Mouse (Mus musculus) forebrain, embryonic 14.5 days (tissue): ENCODE data around the gene Pik3c2b. TPM values are rescaled to one million over a fixed set of nuclear protein-coding genes. Genes with fewer than 3 reads are reported as not detected.
"Not testable (repeated sequence)": the region's sequence is repeated elsewhere in the genome, so short reads cannot be mapped to it uniquely, and the experiment has no call there.

Experiments used
- ATAC-seq: fragments of 200-750 bp; cut with Nextera tagmentation; 2 replicates; pipeline ENCODE4 v1.8.0; 2017; ENCODE audit warnings: mild to moderate bottlenecking, moderate library complexity
- DNase-seq: peaks from one replicate; pipeline ENCODE4 v3.0.0-alpha.2; 2015; ENCODE audit warnings: low spot score
- H3K27ac ChIP-seq: fragments of 300-500 bp; sonication (generic); 2 replicates; pipeline ENCODE4 v1.5.1; 2014; ENCODE audit warnings: low read depth, mild to moderate bottlenecking, control low read depth, low read length, moderate library complexity
- H3K27me3 ChIP-seq: fragments of 300-500 bp; sonication (generic); replicated peaks from 2 replicates; pipeline ENCODE4 v1.6.1; 2014; ENCODE audit warnings: low read length, control low read depth, mixed read lengths; ENCODE audit not compliant: control insufficient read depth, insufficient read depth
- H3K36me3 ChIP-seq: fragments of 300-500 bp; sonication (generic); 2 replicates; pipeline ENCODE4 v1.6.1; 2014; ENCODE audit warnings: low read length, control low read depth; ENCODE audit not compliant: control insufficient read depth, insufficient read depth
- H3K4me1 ChIP-seq: fragments of 300-500 bp; sonication (generic); 2 replicates; pipeline ENCODE4 v1.6.1; 2014; ENCODE audit warnings: antibody characterized with exemption, low read length, control low read depth; ENCODE audit not compliant: control insufficient read depth, insufficient read depth
- H3K4me2 ChIP-seq: fragments of 300-500 bp; sonication (generic); 2 replicates; pipeline ENCODE4 v1.6.1; 2014; ENCODE audit warnings: mild to moderate bottlenecking, control low read depth, low read length
- H3K4me3 ChIP-seq: fragments of 300-500 bp; sonication (generic); 2 replicates; pipeline ENCODE4 v1.5.1; 2014; ENCODE audit warnings: low read depth, low read length, control low read depth
- H3K9ac ChIP-seq: fragments of 300-500 bp; sonication (generic); 2 replicates; pipeline ENCODE4 v1.6.1; 2014; ENCODE audit warnings: mild to moderate bottlenecking, low read length, control low read depth, moderate library complexity
- H3K9me3 ChIP-seq: fragments of 300-500 bp; sonication (generic); replicated peaks from 2 replicates; pipeline ENCODE4 v1.6.1; 2016; ENCODE audit warnings: low read length, control low read depth, mixed read lengths; ENCODE audit not compliant: control insufficient read depth
- WGBS: fragments of 180-500 bp; shearing (Covaris S2); extraction: QIAGEN DNeasy Blood & Tissue Kit; methylation state at CpG from one replicate; pipeline ENCODE4 v1.1.7; 2014; 5-methylcytosine and 5-hydroxymethylcytosine counted together
- polyA plus RNA-seq: library from polyadenylated mRNA; unstranded; fragments of >200 nt; fragmentation: Nextera tagmentation; extraction: Ambion mirVana; gene quantifications from 2 replicates; pipeline ENCODE4 v1.2.1, GENCODE M21; 2014

Gene Pik3c2b
- polyA plus RNA-seq, 1 experiment from 2014 or later = 9.6 TPM

DNA sequence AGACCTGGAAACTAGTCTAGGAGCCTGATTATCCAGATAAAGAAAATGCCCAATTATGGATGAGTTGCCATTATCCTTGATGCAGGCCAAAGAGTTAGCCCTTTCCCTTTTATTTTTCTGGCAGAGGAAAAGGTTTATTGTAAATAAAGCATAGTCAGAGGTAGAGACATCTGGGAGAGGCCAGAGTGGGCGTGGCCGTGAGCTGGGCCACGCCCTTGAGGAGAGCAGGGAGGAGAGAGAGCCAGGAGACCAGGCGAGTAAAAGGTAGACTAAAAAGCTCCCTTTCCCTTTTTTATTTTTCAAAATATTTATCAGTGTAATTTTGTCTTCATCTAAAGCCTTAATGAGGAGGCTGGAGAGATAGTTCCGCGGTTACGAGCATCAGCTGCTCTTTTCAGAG lies 17.5 kb upstream of the Pik3c2b start:
- WGBS = 39% methylated on average over 7 of the region's 7 CpGs
- Histone ChIP-seq H3K4me1 (peaks cover 7% of the 10 kb centered on the region), H3K9me3 (no peaks in the 10 kb centered on the region), H3K36me3 (no peaks in the 10 kb centered on the region), H3K4me2 (no peak overlapping the region), H3K9ac (no peak overlapping the region), H3K27ac (no peak overlapping the region), H3K4me3 (no peak overlapping the region), H3K27me3 (no peaks in the 10 kb centered on the region)
- no peak for ATAC-seq
- no peak for DNase-seq

- Histone ChIP-seq H3K9me3 (no peaks in the 10 kb centered on the region), H3K27ac (no peak overlapping the region), H3K4me3 (no peak overlapping the region), H3K9ac (no peak overlapping the region), H3K4me1 (peaks cover 6% of the 10 kb centered on the region), H3K36me3 (no peaks in the 10 kb centered on the region), H3K27me3 (no peaks in the 10 kb centered on the region), H3K4me2 (no peak overlapping the region)
- DNase-seq (no peak), ATAC-seq (no peak)
- WGBS = 99% methylated on average over 3 of the region's 3 CpGs
Observed at GRCm38 (mm10) chr1:133029744-133030143, 15.7 kb upstream of the Pik3c2b start.

DNA sequence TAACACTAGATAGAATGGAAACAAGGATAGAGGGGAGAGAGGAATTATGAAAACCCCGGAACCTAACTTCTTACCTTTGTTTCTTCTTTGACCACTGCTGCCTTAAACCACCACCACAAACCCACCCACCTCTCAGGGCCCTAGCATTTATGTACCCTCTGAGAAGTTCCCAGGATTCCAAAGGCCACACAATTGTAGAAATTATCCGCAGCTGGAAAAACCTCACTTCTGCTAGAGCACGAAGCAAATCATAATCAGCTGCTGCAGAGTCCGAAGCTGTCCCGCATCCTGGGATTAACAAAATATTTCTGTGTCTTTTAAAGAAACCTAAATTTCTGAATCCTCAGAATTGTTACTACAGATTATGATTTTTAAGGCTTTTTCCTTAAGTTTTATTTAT lies 15.0 kb upstream of the Pik3c2b start, which contains the start of gene Mdm4:
Mdm4 (minus strand) TSS at position 101 of the 400 bp plus-strand sequence.
- Histone ChIP-seq H3K4me3 (no peak within 1 kb of the TSS), H3K4me2 (no peak within 1 kb of the TSS), H3K27me3 (no peaks in the 10 kb centered on the region), H3K36me3 (no peaks in the 10 kb centered on the region), H3K4me1 (peaks cover 6% of the 10 kb centered on the region), H3K27ac (no peak within 1 kb of the TSS), H3K9ac (no peak within 1 kb of the TSS), H3K9me3 (no peaks in the 10 kb centered on the region)
- ATAC-seq (no peak), DNase-seq (no peak)
- 93% methylated on average over 5 of the region's 5 CpGs for WGBS

GRCm38 (mm10) chr1:133032981-133033315 lies 12.5 kb upstream of the Pik3c2b start:
- DNase-seq (no peak), ATAC-seq (no peak)
- H3K4me3 ChIP-seq = peak overlapping the region; percentile 46
- WGBS = 8% methylated on average over 5 of the region's 5 CpGs
- no peaks in the 10 kb centered on the region for H3K27me3 ChIP-seq
- peak overlapping the region; percentile 65 for H3K4me2 ChIP-seq
- no peaks in the 10 kb centered on the region for H3K36me3 ChIP-seq
- peaks cover 6% of the 10 kb centered on the region for H3K4me1 ChIP-seq
- peak overlapping the region; percentile 17; the same call in 1 of the 2 replicates for H3K27ac ChIP-seq
- peak overlapping the region; percentile 56 for H3K9ac ChIP-seq
- no peaks in the 10 kb centered on the region for H3K9me3 ChIP-seq

DNA sequence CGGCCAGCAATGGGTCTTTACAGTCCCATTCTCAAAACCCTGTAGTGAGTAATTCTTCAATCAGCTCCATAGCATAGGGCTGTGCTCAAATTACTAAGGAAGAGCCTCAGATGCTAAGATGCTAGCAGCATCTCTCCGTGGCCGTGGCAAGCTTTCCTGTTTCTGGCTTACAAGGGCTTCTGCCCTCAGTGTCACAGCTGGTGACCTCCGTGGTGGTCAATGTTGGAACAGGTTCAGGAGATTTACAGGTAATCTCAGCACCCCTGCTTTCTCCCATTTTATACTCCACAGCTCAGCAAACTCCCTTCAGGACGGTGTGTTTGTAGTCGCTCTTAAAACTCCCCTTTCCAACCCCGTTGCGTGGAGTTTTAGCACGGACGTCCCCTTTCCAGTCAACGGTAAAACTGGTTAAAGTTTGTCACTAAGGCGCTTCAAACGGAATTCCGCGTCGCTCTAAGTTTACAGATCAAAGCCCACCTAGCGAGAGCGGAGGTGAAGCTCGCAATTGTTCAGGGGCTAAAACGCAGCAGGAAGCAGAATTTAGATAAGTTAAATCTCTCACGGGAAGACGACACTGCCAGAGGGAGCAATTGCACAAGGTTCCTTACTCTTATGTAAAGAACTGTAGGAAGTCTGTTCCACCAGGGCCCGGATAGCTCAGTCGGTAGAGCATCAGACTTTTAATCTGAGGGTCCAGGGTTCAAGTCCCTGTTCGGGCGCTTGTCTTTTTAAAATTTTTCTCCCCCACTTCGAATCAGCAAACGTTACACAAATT lies 12.0 kb upstream of the Pik3c2b start:
- no peaks in the 10 kb centered on the region for H3K27me3 ChIP-seq
- H3K4me2 ChIP-seq = peak overlapping the region; percentile 65
- peak overlapping the region; percentile 17; the same call in 1 of the 2 replicates for H3K27ac ChIP-seq
- H3K9me3 ChIP-seq = no peaks in the 10 kb centered on the region
- ATAC-seq = peak; percentile 90
- WGBS = under 1% methylated on average over 28 of the region's 28 CpGs
- peak; percentile 92 for DNase-seq
- H3K4me3 ChIP-seq = peak overlapping the region; percentile 46
- no peaks in the 10 kb centered on the region for H3K36me3 ChIP-seq
- H3K9ac ChIP-seq = peak overlapping the region; percentile 56
- peaks cover 6% of the 10 kb centered on the region for H3K4me1 ChIP-seq

DNA sequence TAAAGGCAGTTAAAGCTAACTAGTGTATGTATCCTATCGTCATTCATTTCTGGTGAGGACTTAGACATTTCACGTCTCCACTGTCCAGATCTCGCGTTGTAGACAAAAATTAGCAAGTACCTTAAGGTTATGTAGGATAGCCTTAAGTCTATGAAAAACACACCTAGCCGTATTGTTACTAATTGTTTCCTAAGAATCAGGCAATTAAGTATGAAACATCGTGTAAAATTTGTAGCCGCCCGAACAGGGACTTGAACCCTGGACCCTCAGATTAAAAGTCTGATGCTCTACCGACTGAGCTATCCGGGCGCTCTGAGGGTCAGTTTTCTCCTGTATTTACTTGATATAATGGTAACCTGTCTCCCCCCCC lies 11.4 kb upstream of the Pik3c2b start:
- ATAC-seq = peak; percentile 77
- H3K27ac ChIP-seq = no peak overlapping the region
- peak overlapping the region; percentile 46 for H3K4me3 ChIP-seq
- no peak overlapping the region for H3K9ac ChIP-seq
- 2% methylated on average over 11 of the region's 11 CpGs for WGBS
- no peaks in the 10 kb centered on the region for H3K36me3 ChIP-seq
- H3K9me3 ChIP-seq = no peaks in the 10 kb centered on the region
- H3K27me3 ChIP-seq = no peaks in the 10 kb centered on the region
- peak overlapping the region; percentile 65 for H3K4me2 ChIP-seq
- H3K4me1 ChIP-seq = peaks cover 6% of the 10 kb centered on the region
- DNase-seq = peak; percentile 70

- not testable (repeated sequence) for ATAC-seq, H3K4me2 ChIP-seq, H3K36me3 ChIP-seq
Observed at GRCm38 (mm10) chr1:133034682-133035081, 10.8 kb upstream of the Pik3c2b start.

DNA sequence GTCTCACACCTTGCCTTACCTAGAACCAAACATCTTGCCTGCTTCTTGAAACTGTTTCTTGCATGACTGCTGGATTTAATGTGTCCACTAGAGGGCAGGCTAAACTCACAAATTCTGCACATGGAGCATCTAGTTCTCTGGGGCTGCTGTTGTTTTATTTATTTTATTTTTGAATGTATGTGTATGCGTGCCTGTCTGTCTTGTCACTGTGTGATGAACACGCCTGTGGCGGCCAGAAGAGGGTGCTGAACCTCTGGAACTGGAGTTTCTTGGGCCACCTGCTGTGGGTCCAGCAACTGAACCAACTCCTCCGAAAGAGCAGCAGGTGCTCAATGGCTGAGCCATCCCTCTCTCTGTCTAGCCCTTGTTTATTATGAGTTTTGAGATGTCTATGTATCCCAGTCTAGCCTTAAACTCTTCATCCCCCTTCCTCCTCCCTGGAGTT lies 5.9 kb upstream of the Pik3c2b start:
- peak; percentile 93 for DNase-seq
- no peak overlapping the region for H3K9ac ChIP-seq
- no peaks in the 10 kb centered on the region for H3K9me3 ChIP-seq
- H3K4me1 ChIP-seq = no peaks in the 10 kb centered on the region
- no peaks in the 10 kb centered on the region for H3K36me3 ChIP-seq
- no peak overlapping the region for H3K4me3 ChIP-seq
- 7% methylated on average over 4 of the region's 4 CpGs for WGBS
- no peak overlapping the region for H3K4me2 ChIP-seq
- no peak overlapping the region for H3K27ac ChIP-seq
- ATAC-seq = peak; percentile 88
- H3K27me3 ChIP-seq = no peaks in the 10 kb centered on the region

More at GRCm38 (mm10) chr1:133034682-133035081, 10.8 kb upstream of the Pik3c2b start:
- H3K9me3 ChIP-seq, DNase-seq, H3K27ac ChIP-seq, H3K4me1 ChIP-seq, H3K4me3 ChIP-seq, H3K27me3 ChIP-seq, H3K9ac ChIP-seq: not testable (repeated sequence)
- WGBS = 66% methylated on average over 7 of the region's 7 CpGs

DNA sequence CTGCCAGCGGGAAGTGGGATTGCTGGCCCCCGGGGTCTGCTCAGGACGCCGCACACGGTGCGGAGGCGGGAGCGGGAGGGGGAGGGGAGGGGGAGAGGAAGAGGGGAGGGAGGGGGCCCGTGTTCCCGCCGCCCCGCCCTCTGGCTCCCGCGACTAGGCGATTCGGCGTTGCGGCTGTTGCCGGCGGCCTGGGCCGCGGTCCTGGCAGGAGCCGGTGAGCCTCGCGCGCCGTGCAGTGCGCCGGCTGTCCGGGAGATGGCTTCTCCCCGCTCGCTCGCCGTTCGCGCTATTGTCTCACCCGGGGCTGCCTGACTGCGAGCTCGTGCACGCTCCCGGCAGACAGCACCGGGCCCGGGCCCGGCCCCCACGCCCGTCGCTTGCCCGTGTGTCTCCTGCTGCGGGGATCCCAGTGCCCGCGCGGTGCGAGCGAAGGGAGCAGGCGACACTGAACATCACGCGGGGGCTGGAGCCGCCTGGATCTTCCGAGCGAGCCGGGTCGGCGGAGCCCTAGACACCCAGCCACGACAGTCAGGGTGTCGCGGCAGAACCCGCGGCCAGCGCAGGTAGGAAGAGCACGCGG lies 484 bp downstream of the Pik3c2b start:
- Histone ChIP-seq H3K27ac (peak overlapping the region; percentile 98), H3K9ac (peak overlapping the region; percentile 100), H3K9me3 (no peaks in the 10 kb centered on the region), H3K4me3 (peak overlapping the region; percentile 94), H3K4me2 (peak overlapping the region; percentile 85), H3K36me3 (no peaks in the 10 kb centered on the region), H3K27me3 (no peaks in the 10 kb centered on the region), H3K4me1 (peaks cover 28% of the 10 kb centered on the region)
- ATAC-seq = peak; percentile 93
- WGBS = under 1% methylated on average over 46 of the region's 71 CpGs
- DNase-seq = peak; percentile 86
